Mouse (Mus musculus) liver, adult 2 months (tissue): ENCODE data around the gene Trim38.

Experiments used
- CTCF ChIP-seq: fragments of 200-500 bp; IDR thresholded peaks from 2 replicates; pipeline ENCODE4 v1.5.1; 2011; ENCODE audit warnings: low read depth, low read length, control low read depth
- POLR2A ChIP-seq: fragments of 200-500 bp; IDR thresholded peaks from 2 replicates; pipeline ENCODE4 v1.6.1; 2011; ENCODE audit warnings: low read length, control low read depth; ENCODE audit not compliant: insufficient read depth; ENCODE audit errors: extremely low read depth

- no peak for TF ChIP-seq POLR2A
- TF ChIP-seq CTCF, result no peak
Measured at GRCm38 (mm10) chr13:23753314-23754078, 16.2 kb upstream of the Trim38 start.
